Mouse (Mus musculus): ENCODE measurements around the gene Slc25a13.

GRCm38 (mm10) chr6:6091016-6091415 lies 126.0 kb downstream of the Slc25a13 start:
- TF ChIP-seq CTCF (IDR thresholded peaks at IDR 0.05; ENCODE audit: low read depth) (no peak), EP300 (IDR thresholded peaks at IDR 0.05; ENCODE audit: low read depth) (no peak)
